Mouse (Mus musculus) olfactory bulb, adult 2 months (tissue): Measurements from ENCODE around the gene Myl7.

ENCODE experiments used
- CTCF ChIP-seq: fragments of 200-500 bp; IDR thresholded peaks from 2 replicates; pipeline ENCODE4 v1.5.1; 2012; ENCODE audit warnings: low read depth, mild to moderate bottlenecking, low read length, moderate library complexity; ENCODE audit not compliant: insufficient read depth
- POLR2A ChIP-seq: fragments of 200-500 bp; IDR thresholded peaks from 2 replicates; pipeline ENCODE4 v1.6.1; 2012; ENCODE audit warnings: mild to moderate bottlenecking, low read depth, low read length, moderate library complexity; ENCODE audit not compliant: insufficient read depth

- TF ChIP-seq POLR2A: no peak
- TF ChIP-seq CTCF: no peak
Observed at GRCm38 (mm10) chr11:5852314-5852713, 46.3 kb downstream of the Myl7 start.
